Mouse (Mus musculus): Measurements from ENCODE around the gene Tm4sf4.

DNA sequence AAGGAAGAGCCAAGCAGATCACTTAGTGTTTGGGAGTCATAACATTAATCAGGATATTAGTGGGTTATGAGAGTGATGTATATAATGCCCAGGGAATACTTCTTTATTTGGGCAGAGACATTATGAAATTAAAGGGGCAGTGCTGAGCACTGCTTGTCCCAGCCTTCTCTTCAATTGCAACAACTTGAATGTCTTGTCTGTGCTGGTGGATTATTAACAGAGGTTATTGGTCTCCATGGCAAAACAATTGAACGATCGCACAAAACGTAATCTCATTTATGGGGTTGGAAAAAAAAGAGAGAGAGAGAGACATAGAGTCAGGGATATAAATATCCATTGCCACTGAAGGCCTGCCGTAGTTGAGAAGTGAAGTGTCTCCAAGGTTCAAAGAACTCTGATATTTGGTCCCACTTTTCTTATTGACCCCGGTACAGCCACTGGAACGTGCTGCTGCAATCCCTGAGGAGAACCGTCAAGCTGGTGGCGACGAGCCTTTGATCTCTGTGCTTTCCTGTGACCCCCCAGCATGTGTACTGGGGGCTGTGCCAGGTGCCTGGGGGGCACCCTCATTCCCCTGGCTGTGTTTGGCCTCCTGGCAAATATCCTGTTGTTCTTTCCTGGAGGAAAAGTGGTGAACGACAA is at the start of gene Tm4sf4:
- TF ChIP-seq CTCF (conservative IDR thresholded peaks at IDR 0.05; ENCODE audit: low read length): no peak
- no peak for TF ChIP-seq POU5F1 (IDR thresholded peaks at IDR 0.05; ENCODE audit: borderline replicate concordance, low read length)
